Mouse (Mus musculus) cerebellum, adult 8-10 months (tissue): ENCODE measurements around the gene Spon2.
A peak's percentile ranks its signal among the peaks of the same experiment; 100 is the strongest.

Experiments
- DNase-seq: peaks from one replicate; pipeline ENCODE4 v3.0.0; 2022

The Spon2 gene

GRCm38 (mm10) chr5:33218081-33218480, at the start of gene Spon2:
Gene Spon2, minus strand, starts transcription at chr5:33218455.
- DNase-seq, result no peak

DNA sequence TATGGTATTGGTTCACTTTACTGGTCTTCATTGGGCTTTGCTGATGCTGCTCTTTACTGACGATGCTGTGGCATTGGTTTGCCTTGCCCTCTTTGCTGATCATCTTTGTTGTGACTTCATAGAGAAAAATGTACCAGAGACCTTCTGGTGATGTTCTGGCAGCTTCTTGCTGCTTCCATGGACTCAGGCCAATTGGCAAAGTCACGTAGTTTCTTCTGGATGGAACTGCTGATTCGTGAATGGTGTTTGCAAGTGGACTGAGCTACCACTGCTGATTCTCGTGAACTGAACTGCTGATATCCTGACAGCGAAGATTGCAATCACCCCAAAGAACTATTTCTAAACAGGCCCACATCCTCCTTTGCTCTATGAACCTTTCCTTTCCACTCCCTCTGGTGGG, 36.2 kb upstream of the Spon2 start:
- no peak for DNase-seq

GRCm38 (mm10) chr5:33248186-33248585, 29.9 kb upstream of the Spon2 start:
- DNase-seq, result no peak

- peak; percentile 45 for DNase-seq
Observed at GRCm38 (mm10) chr5:33247387-33247786, 29.1 kb upstream of the Spon2 start.

GRCm38 (mm10) chr5:33245701-33246100, 27.4 kb upstream of the Spon2 start:
- DNase-seq, result peak; percentile 82

- no peak for DNase-seq
Observed at GRCm38 (mm10) chr5:33244377-33244920, 26.2 kb upstream of the Spon2 start.

DNA sequence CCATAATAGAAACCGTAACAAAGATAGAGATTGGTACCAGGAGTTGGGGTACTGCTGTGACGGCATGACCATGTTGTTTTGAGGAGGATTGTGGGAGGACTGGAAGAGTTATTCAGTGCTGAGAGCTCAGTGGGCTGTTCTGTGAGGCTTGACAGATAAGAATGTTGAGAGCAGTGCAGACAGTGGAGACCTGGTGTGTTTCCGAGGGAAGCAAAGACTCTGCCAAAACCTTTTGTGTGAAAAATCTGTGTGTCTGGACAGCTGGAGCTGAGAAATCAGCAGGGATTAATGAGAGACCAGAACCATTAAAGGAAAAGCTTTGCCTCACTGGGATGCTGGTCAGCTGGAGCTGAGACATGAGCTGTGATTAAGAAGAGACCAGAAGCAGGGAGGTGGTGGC, 21.7 kb upstream of the Spon2 start:
- DNase-seq, result no peak

DNA sequence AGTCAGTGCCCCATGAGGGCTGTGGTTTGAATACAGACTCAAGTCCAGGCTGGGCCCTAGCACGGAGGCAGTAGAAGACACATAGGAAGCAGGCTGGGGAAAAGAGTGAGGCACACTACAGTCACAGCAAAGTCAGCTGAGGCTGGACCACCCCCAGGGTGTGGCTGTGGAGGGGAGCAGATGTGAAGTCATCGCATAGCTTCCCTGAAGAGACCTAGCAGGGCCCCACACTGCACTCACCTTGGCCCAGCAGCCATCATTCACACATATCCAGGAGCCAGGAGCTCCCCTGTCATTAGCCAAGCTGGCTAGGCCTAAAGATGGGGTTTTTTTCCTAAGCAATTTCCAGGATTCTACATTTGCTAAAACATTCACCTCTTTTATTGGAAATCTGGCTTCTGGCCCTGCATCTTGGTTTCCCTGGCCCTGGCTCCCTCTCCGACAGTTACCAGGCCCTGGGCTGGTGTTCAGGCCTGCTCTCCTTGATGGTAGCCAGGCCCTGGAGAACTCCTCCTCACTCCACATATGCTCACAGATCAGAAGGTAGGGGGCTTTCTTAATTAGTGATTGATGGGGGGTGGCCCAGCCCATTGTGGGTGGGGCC, 21.0 kb upstream of the Spon2 start:
- no peak for DNase-seq

DNA sequence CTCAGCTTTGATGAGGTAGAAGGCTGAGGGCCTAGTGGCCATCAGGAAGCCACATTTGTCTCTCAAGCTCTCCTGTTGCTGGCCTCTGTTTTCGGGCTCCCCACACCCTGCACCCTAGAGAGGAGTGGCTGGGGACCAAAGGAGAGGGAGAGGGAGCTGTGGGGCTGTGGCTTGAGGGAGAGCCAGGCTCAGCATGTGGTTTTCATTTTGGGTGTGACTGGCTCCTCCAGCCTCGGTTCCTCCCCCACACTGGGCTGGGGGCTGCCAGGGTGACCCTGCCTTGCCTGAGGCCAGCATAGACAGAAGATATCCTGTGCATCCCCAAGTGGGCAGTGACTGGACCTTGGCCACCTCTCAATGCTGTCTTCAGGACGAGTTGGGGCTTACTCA, 20.0 kb upstream of the Spon2 start:
- DNase-seq, result no peak

DNA sequence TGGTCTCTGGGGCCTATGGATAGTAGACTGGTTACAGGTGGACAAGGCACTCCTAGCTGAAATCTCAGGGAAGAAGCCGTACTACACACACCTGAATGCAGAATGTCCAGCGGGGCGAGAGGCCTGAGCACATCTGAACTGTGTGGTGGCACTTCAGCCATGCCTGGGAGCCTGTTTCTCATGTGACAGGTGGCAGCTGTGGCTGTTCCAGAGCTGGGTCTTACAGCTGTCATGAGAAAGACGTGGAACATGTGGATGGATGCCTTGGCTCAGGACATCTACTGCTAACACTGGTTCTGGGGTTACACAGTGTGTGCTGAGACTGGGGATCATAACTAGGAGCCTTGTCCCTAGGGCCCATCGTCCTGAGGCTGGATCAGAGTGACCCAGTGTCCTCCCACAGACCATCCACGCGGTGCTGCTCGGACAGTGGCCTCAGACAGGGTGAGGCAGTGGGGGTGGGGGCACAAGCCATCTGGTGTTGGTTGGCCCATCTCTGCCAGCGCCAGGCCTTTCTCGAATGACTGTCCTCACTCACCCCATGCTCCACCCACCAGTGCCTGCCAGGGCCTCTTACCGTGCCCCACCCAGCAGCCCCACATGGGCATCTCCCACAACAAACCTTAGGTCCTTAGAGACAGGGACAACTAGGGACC, 19.5 kb upstream of the Spon2 start:
- DNase-seq, result no peak

DNA sequence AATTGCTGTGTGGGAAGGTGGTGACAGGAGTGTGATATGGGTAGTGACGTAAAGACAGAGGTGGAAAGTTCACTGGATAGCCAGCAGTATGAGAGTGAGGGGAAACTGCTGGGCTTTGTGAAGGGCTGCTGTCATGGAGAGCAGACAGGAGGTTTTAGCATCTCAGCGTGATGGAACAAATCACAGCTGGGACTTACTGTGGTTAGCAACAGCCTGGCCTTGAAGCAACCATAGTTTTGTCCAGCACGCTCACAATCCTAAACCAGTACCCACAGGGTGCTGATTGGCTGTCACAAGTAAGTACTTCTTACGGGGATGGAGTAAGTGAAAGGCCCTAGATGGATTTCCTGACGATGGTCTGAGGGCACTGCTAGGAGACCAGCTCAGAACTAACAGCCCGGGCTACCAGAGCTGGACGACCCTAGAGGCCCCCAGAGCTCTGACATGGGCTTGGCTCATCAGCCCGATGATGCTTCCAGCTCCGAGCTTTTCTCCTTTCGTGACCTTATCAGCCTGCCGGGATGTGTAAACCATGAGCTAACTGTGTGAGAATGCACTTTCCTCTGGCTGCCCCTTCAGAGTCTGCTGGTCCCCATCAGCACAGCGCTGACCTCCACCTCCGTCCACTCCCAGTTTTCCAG, 16.3 kb upstream of the Spon2 start:
- DNase-seq, result no peak

DNA sequence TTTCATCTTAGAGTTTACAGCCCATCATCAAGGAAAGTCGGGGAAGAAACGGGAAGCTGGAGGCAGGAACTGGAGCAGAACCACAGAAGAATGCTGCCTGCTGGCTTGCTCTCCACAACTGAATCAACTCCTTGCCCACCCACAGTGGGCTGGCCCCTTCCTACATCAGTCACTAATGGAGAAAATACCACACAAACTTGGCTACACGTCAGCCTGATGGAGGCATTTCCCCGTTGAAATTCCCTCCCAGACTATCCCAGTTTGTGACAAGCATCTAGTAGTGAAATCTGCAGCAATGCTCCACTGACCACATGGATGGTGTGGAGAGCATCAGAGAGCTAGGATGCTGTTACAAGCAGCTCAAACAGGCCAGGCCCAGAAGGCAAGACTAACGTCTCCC, 14.5 kb upstream of the Spon2 start:
- DNase-seq, result no peak

GRCm38 (mm10) chr5:33230285-33230684, 12.0 kb upstream of the Spon2 start:
- DNase-seq, result no peak

GRCm38 (mm10) chr5:33228428-33228827, 10.2 kb upstream of the Spon2 start:
- peak; percentile 84 for DNase-seq

DNA sequence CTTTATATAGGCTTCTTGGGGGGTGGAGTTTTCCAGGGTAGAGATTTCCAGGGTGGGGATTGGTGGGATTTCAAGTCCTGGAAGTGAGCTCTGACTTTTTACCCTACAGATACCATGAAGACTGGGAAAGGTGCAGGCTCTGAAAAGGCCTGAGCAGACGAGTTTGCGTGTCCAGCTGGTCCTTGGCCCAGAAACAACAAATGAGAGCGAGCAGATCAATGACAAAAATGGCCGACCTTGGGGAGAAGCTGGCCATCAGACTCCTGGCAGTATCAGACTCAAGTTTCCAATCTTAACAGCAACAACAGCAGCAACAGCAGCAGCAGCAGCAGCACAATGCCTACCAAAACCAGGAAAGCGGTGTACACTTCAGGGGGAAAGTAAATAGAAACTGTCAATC, 7.4 kb upstream of the Spon2 start:
- no peak for DNase-seq

DNA sequence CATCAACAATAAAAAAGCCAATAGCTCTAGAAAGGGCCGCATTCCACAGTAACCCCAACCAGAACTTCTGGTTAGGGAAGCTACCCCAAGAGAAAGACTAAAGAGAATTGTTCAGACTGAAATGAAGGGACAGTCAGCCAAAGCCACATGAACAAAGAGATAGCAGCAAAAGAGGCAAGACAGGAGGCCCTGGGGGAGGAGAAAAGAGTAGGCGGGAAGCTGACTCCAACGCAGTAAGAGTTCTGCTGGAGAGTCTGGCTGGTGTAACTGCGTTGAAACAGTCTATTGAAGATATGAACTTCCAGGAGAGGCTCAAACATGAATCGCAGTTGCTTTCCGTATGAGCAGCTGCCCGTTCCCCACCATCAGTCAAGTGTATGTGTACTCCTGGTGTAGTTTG, 6.2 kb upstream of the Spon2 start:
- no peak for DNase-seq

GRCm38 (mm10) chr5:33222841-33223744, 4.8 kb upstream of the Spon2 start:
- DNase-seq, result no peak

GRCm38 (mm10) chr5:33222389-33222788, 4.1 kb upstream of the Spon2 start:
- DNase-seq, result no peak

DNA sequence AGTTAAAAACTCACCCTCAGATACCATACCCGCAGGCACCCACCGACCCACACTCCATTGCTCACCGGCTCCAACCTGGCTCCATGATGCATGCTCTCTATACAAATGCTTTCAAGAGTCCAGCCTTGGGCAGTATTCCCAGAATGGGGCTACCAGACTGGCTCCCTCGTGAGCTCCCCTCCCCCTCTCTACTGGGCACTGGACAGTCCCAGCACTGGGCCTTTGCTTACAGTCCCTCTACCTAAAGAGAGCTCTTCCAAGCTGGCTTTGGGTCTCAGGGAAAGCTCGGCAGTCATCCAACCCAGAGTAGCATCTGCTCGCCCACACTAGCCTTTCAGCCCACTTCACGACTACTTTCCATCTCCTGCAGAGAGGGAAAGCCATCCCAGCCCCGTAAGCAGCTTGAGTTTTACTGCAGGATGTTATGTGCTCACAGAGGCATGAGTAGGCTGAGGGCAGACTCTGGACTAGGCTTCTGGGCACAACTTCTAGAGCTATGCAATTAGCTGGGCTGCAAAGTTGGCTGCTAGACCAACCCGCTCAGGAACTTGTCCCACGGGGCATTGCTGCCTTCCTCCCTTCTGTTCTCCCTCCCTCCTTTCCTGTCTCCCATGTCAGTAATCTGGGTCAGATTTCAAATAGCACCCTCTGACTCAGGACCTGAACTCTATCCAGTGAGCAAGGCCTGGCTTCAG, 2.2 kb upstream of the Spon2 start:
- DNase-seq, result no peak

DNA sequence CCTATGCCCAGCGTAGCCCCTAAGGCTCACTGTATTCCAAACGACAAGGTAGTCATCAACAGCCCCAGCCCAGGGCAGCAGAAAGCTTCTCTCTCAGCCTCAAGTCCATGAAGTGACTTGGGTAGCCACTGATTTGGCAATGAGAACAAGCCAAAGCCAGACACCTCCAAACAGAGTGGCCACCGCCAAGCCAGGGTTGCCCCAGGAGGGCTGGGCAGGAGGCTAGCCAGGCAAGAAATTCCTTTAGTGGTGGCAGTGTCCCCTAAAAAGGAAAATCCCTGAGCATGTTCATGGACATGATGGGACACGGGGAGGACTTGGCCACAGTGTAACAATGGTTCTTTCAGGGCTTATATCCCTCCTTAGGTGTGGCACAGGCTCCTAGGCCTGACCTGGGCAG, 1.6 kb upstream of the Spon2 start:
- DNase-seq, result no peak

- no peak for DNase-seq
Observed at GRCm38 (mm10) chr5:33218746-33219449, 643 bp upstream of the Spon2 start.

GRCm38 (mm10) chr5:33217663-33218062, 592 bp downstream of the Spon2 start:
- DNase-seq, result no peak
